Mouse (Mus musculus) adrenal gland, postnatal 14 days (tissue): ENCODE data around the gene Klhl11. TPM values are rescaled to one million over a fixed set of nuclear protein-coding genes. Genes with fewer than 3 reads are reported as not detected.

Experiments
- DNase-seq: peaks from one replicate; pipeline ENCODE4 v3.0.0; 2021; ENCODE audit warnings: mixed read lengths
- total RNA-seq: library from RNA; stranded (reverse); gene quantifications from 2 replicates; pipeline ENCODE4 v1.2.3, GENCODE M21; 2021

Gene Klhl11
- total RNA-seq, 1 experiment from 2014 or later: 44.2 TPM

DNA sequence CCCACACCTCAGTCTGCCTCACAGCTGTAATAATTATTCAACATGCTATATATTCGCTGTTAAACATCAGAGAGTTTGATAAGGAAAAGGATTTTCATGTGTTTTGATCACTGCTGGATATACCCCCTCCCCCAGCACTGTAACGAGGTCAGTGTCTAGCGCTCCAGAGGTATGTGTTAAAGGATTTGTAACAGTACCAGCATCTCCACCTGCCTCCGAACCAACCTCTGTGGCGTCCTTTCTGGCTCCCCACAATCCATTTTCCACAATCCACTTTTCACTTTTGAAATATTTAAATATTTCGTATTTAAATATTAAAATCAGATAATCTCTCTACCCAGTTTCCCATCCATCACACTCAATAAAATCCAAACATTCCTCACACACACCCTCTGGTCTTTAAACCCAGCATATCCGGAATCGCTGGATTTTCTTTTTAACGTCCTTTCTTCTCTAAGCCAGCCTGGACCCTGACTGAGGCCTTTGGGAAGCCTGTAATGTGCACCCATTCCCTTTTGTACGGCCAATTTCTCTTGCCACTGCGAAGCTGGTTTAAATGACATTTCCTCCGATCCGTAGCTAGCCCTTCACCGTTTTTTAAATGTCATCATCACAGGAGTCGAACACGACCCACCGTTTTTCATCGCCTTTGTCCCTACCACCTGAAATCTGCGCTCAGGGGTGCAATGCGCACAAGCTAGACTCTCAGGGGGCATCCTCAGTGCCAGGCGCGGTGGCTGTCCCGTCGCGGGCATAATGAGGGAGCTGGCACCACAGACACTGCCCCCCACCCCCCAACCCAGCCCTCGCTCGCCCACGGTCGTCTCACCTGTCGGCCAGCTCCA, 967 bp downstream of the Klhl11 start:
- no peak for DNase-seq

DNA sequence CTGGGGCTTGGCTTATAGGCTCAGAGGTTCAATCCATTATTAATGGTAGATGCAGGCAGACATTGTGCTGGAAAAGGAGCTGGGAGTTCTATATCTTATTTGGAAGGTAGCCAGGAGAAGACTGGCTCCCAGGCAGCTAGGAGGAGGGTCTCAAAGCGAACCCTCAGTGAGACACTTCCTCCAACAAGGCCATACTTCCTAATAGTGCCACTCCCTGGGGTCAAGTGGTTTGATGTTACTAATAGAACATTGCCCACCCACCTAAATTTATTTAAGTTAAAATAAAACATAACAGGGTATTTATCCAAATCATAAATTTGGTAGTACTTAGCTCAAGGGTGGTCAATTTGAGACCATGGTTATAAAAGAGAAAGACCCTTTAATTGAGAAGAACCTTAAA, 6.7 kb downstream of the Klhl11 start:
- DNase-seq: no peak

DNA sequence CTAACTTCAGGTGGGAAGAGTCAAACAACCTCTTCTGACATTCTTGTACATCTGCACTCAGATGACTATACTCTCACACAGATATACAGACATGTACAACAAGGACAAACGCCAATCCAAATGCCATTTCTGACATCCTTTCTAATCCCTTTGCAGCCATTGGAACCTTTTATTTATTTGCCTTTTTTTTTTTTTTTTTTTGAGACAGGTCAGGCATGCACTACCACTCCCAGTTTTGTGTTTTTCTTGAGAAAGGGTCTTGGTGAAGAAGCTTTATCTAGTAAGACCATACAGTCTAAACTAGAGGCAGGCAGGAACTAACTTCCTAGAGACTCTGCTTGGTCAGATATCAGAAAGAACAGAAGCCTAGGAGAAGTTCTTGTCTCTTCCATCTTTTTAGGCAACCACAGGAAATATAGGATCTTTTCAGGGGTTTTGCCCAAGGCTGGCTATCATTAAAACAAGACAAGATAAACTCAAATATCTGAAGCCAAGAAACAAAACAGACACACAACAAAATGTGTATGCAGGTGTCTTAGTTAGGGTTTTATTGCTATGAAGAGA, 7.2 kb downstream of the Klhl11 start:
- no peak for DNase-seq

DNA sequence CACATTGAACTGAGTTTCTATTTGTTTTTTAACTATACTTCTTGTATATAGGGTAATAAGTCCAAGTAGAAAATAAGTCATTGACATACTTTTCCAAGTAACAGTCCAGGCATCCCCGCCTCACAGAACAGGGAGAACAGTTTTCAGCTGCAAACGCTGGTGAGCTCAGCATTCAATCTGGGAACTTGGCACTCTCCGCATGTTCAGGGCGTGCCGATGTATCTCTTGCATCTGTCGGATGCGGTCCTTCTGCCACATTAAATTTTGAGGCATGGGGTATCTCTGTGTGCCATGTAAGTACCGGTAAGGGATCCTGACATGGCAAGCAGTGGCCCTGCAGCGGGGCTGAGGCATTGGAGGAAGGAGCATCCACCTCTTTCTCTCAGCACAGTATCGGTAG, 9.8 kb downstream of the Klhl11 start:
- no peak for DNase-seq

DNA sequence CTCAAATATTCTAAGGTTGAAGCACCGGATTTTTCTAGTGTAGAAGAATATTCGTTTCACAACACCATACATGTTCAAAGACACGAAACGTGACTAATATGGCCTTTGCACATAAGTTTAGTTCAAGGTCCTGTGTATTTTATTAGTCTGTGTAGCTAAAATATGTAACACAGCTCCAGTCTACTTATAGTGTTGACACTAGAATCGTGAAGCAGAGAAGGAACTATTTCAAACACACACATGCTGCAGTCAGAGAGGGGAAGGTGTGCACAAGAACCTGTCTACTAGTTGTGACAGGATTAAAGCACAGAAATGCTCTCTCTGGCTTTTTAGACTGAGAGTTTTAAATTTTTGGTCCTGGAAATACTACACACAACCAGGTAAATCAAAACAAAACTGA, 14.8 kb downstream of the Klhl11 start:
- no peak for DNase-seq

DNA sequence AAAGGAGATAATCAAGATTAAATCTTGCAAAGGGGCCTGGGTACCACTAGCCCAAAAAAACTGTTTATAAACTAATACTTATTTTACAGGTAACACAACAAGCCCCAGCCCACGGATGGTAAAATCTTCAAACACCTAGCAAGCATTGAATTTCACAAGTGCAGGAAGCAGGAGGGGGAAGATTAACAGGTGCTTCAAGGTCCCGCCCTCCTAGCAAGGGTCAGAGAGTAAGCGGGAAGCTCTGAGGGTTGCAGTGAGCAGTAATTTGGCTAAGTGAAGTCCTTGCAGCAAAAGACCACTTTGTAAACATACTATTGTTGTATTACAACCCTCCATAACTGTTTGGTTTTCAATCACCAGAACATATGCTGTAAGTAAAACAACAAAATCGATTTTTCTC, 15.3 kb downstream of the Klhl11 start:
- DNase-seq: no peak

DNA sequence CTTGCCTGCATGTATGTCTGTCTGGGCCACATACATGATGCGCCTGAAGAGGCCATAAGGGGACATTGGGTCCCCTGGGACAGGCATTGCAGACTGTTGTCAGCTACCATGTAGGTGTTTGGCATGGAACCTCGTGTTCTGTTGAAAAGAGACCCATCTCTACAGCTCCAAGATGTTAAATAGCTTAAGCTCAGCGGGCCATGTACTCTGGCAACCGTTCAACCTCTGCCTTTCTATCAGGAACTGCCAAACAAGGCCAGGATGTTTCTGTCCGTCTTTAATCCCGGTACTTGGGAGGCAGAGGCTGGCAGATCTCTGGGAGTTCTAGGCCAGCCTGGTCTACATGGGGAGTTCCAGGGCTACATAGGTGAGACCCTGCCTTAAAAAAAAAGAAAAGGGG, 29.9 kb downstream of the Klhl11 start:
- no peak for DNase-seq

DNA sequence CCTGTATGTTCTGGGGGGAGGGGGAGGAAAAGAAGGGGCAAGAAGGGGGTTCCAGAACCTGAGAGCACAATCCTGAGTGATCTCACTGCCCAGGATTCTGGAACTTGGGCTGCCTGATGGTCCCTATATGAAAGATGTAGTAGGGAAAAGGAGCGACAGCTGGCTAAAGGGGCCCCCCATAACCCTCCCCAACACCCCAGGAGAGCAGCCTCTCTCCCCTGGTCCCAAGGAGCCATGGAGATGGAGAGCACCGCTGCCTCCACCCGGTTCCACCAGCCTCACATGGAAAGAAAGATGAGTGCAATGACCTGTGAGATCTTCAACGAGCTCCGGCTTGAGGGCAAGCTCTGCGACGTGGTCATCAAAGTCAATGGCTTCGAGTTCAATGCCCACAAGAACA, 30.7 kb downstream of the Klhl11 start, which contains the start of the genes Nt5c3b and Klhl10:
Gene Nt5c3b (minus strand): TSS at position 12 of the 400 bp plus-strand sequence.
Gene Klhl10 (plus strand): TSS at position 121 of the 400 bp plus-strand sequence.
- DNase-seq: no peak

DNA sequence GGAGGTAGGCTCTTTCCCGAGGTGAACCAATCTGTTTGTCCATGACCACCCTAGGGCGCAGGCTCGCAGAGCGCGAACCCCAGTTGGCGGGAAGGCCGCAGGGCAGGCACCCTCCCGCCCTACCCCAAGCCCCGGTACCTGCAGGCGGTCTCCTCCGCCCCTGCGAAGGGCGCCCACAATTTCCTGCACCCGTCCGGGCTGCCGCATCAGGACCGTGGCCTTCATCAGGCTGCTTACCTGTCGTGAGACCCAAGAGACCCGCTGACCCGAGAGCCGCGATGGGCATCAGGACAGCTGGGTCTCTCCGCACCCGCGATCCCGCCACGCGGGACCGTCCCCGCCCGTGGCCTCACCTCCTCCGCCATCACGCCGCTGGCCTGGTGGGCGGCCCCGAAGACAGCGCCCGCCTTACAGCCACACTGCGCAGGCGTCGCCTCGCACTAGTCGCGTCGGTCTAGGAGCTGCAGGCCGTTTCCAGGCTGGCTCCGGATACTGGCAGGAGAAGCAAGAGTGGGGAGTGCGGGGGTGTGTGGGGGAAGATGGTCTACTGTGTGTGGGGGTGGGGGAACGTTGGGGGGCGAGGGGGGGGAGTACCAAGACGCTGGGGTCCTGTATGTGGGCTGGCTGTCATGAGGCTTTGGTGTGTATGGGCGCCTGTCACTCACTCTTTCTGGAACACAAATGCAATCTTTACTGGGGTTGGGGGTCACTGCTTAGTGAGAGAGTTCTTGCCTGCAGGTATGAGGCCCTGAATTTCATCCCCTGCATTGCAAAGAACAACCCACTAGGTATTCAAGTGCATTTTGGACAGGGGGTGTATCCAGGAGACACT, 31.6 kb downstream of the Klhl11 start:
- peak; percentile 94 for DNase-seq

DNA sequence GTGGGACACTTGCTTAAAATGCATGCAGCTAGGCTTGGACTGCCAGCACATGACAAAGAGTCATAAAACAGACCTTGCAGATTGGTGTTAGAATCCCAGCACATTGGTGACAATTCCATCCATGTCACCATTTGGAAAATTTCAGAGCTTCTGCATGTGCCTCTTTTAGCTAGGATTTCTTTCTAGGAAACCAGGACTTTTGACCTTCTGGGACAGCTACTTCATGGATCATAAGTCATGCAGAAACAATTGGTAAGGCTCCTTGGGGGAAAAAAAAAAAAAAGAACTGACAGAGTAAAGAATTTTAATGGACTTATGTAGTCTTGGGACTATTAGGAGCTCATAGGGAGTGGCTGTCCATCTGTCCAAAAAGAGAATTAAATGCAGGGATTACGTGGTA, 34.6 kb downstream of the Klhl11 start:
- no peak for DNase-seq

DNA sequence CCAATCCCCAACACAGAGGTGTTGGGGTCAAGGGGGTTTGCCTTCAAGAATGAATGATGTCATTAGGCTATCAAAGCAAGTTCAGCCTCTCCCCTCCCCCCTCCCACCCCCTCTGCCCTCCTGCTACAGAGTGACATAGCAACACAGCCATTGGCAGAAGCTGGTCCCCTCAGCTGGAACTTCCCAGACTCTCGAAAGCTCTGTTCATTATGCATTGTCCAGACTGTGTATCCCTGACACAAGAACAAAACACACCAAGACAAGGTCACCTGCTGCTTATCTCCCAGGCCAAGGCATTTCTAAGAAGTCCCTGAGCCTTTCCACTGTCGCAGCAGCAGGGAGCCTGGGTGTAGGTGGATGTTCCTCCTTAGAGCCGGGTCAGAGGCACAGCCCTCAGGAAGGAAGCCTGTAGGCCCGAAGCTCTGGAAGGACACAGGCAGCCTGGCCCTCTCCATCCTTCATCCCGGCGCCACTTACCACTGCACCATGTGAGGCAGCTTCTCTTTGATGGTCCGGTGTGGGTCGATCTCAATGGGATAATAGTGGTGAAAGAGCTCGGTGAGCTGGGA, 36.8 kb downstream of the Klhl11 start:
- no peak for DNase-seq

DNA sequence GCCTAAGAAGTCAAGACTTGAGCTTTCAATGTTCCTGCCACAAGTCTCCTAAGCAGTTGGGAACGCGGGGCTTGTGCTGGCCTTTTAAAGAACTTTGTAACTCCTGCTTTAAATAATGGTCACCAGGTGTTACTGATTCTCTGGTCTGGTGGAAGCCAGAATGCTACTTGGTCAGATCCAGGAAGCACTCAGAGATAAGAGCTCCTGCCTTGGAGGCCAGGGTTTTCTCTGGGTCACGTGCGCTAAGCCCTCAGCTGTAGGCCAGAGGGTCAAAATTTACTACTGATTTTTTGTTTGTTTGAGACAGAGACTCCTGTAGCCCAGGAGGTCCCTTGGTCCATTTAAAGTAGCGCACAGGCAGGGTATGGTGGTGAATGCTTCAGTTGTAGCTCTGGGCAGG, 40.5 kb downstream of the Klhl11 start:
- DNase-seq: no peak

DNA sequence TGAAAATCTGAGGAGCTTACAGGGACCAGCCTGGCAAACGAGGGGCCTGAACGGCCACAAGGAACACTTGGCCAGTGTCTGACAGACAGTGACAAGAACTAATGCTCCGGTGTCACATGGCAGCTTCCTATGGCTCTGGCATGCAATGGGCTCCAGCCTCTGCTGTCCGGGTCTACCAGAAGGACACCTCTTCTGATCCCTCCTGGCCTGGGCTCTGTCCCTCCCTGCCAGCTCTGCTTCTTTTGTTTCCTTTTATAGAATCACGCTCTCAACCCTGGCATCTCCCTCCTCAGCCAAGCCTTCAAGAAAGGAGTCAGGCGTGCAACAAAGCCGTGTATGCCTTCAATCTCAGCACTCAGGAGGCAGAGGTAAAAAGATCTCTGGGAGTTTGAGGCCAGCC, 42.5 kb downstream of the Klhl11 start:
- no peak for DNase-seq

DNA sequence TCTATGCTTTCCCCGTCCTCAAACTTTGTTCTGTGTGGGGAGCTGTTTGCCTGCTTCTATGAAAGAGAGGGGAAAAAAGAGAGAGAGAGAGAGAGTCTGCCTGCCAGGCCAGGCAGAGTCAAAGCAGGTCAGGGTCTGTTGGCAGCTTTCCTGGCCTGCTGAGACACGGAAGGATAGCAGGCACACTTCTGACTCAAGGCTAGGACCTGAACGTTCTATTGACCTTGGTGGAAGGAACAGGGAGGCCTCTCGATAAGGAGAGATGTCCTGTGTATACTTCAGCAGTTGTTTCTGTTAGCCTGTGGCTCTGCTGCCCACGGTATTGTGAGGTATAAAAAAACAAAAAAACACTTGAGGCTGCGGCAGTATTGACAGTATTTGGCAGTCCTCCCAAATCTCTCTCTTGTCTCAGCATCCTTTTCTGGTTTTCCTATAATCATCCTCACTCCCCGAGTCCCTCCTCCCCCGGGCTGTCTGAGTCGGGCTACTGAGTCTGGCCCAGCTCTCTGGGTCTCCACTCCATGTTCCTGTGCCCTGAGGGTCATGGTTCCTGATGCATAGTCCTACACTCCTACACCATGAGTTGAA, 43.8 kb downstream of the Klhl11 start:
- peak; percentile 88 for DNase-seq

DNA sequence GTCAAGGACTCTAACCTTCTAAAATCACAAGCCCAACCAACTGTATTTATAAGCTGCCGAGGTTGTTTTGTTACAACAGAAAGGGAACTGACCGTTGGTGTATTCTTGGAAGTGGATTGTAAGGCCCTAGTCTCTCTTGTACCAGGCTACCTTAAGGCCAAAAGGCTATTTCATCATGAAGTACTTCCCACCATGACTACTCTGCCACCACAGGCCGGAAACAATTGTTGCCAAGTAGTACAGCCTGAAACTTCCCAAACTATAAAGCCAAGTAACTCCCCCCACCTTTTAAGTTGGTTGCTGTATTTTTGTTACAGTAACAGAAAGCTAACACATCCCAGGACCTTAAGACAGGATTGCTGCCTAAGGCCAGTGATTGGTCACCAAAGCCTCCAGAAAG, 45.7 kb downstream of the Klhl11 start:
- no peak for DNase-seq

DNA sequence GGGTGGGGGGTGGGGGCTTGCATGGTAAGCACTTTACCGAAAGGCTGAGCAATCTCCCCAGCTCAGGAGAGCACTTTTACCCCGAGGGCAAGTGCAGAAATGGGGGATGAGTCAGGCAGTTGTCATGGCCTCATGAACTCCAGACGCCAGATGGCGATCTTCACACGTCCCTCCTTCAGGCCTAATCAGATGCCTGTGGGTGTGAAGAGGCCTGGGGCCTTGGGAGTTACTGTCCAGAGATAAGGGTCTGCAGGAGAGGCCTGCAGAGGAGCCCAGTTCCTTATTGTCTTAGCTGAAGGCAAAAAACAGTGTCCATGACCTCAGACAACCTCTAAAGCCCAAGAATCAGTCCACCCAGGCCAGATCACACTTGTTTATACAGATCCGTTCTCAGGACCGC, 46.7 kb downstream of the Klhl11 start:
- DNase-seq: peak; percentile 88

DNA sequence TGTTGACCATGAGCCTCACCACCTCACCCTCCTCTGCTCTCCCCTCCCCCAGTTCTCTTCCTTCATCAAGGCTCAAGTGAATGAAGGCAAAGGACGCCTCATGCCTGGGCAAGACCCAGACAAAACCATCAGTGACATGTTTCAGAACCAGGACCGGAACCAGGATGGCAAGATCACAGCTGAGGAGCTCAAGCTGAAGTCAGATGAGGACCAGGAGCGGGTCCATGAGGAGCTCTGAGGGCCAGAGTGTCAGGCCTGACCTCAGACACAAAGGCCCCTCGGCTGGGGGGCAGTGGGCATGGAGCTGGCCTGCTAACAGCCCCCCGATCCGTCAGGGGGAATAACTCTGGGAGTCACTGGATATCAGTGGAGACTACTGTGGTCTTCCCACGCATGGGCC, 48.7 kb downstream of the Klhl11 start:
- DNase-seq: no peak

DNA sequence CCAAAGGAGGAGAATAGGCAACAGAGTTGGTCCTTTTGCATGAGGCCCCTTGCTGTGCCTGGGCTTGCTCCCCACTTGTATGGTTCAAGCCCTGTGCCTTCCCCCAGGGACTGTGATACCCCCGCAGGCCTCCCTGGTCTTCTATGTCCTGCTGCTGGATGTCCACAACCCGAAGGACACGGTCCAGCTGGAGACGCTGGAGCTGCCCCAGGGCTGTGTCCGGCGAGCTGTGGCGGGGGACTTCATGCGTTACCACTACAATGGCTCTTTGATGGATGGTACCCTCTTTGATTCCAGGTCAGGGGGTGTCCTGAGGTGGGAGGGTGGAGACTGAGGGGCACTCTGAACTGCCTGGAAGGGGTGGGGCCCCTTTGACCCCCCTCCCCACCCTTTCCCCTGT, 51.0 kb downstream of the Klhl11 start:
- DNase-seq: no peak

DNA sequence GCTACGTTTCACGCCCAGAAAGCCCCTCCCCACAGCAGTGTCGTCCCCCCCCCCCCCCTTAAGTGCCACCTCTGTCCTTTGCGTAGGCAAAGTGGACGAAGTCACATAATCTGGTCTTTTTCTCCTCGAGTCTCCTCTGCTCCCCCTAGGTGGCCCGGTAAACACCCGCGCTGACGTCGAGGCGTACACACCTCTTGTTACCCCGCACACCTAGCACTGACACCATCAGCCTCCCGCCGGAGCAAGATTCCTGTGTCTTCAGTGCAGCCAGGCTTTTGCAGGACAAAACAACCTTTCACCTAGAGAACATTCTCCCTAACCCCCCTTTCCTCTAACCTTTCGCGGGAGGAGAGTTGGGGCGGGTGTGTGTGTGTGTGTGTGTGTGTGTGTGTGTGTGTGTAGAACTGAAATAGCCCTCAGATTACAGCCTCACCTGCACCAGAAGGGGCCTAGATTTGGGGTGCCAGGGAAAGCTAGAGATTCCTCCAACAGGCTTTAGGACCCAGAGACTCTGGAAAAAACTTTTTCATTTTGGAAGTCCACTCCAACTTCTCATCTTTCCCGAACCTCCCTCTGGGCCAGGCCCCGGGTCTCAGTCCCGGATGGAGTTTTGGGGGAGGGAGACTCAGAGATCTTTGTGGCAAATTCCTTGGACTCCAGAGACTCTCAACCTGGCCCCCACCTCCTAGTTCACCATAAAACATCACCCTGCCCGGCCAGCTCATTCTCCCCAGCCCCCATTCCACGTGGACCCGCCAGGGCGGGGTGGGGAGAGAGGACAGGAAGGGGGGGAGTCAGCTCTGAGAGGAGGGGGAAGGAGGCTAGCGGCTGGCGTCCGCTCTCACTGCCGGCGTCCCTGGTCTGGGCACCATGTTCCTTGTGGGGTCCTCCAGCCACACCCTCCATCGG, 57.4 kb downstream of the Klhl11 start, which contains the start of gene Fkbp10:
Gene Fkbp10 (plus strand): TSS at position 784 of the 909 bp plus-strand sequence.
- peak; percentile 86 for DNase-seq

DNA sequence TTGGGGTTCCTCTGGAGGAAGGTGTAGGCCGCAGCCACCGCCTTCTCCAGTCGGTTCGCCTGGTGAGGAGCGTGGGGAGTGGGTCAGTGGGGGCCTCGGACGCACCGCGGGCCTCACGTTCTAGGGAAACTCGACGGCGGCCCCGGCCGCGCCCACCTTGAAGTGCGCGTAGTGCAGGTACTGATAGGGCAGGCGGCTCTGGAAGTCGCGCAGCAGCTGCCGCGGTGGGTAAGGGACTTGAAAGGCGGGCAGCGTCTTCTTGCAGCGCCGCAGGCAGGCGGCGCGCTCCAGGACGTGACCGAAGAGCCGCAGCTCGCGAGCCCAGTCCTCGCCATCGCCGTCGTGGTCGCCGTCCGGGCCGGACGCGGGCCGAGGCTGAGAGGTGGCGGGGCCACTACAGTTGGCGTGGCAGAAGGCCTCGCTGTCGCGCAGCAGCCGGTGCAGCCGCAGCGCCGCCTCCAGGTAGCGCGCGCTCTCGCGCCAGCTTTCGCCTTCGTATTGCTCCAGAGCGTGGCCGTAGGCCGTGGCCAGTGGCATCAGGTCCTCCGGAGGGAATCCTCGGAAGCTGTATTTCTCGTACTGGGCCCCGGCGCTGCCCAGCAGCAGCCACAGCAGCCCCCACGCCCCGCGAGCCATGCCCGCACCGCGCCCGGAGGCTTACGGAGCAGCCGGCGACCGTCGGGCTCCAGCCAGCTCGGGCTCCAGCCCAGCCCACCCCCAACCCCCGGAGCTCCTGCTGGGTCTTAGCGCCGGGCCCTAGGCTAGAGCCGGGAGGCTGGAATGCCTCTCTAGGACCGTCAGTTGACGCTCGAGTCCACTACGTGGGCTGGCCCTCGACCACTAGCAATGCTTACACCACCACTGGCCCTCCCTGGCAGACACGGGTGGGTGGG, 58.3 kb downstream of the Klhl11 start, which contains the start of gene P3h4:
Gene P3h4 (minus strand): TSS at position 816 of the 893 bp plus-strand sequence.
- DNase-seq: peak; percentile 92
